8 mouse cellular contexts compared by ENCODE assay signal in genomic region chr15:8589503-8590116, GRCm38 (mm10).
DNase-seq lines count a peak whose midpoint lies in the region; ATAC-seq lines count a peak whose summit lies in the region.

No protein-coding gene starts in this region.

- H3K4me3 ChIP-seq in midbrain, embryonic 11.5 days (ENCODE audit: low read depth, low read length) = no peak overlapping the region

- H3K4me1 ChIP-seq in midbrain, embryonic 11.5 days (ENCODE audit: control insufficient read depth, insufficient read depth, low read length) = no peaks in the 10 kb centered on the region

- H3K9ac ChIP-seq in midbrain, embryonic 11.5 days (ENCODE audit: low read length) = no peak overlapping the region

- no peak overlapping the region for H3K4me2 ChIP-seq in midbrain, embryonic 11.5 days

- intact Hi-C loops in left cerebral cortex, postnatal 10 days (cut with DNase I) = loop anchor here (5.0 kb wide), 2 partner anchors 142 to 207 kb away; no protein-coding TSS in a partner anchor

- DNase-seq in ovary, postnatal 10 days (ENCODE audit: low spot score) = peak; percentile 15
- no peak for DNase-seq in ovary, adult 18-20 months (ENCODE audit: low spot score)
- peak; percentile 77 for DNase-seq in cerebellum, adult 8-10 months
- peak; percentile 92 for DNase-seq in induced T-regulatory cell, adult 2 months (ENCODE audit: low read depth)
- DNase-seq in left cerebral cortex, postnatal 10 days (ENCODE audit: extremely low spot score in 1 of 2, low spot score in 2 of 2) = peak; percentile 50 to 69
- DNase-seq in midbrain, embryonic 11.5 days (ENCODE audit: low spot score, missing footprints) = peak; percentile 98
- peak; percentile 44 to 72 for DNase-seq in spleen, adult 18-20 months

- H3K36me3 ChIP-seq in midbrain, embryonic 11.5 days (ENCODE audit: control insufficient read depth, insufficient read depth, low read length) = no peaks in the 10 kb centered on the region

- H3K9me3 ChIP-seq in midbrain, embryonic 11.5 days (ENCODE audit: control insufficient read depth, low read length) = no peaks in the 10 kb centered on the region

- WGBS in midbrain, embryonic 11.5 days = 29% methylated on average over 11 of the region's 11 CpGs

- no peaks in the 10 kb centered on the region for H3K27me3 ChIP-seq in midbrain, embryonic 11.5 days (ENCODE audit: control insufficient read depth, insufficient read depth, low read length)

- peak; percentile 80 for ATAC-seq in frontal cortex, adult (ENCODE audit: low TSS enrichment)
- ATAC-seq in midbrain, embryonic 11.5 days (ENCODE audit: low FRiP score) = peak; percentile 50; the same call in 1 of the 2 replicates

- H3K27ac ChIP-seq in midbrain, embryonic 11.5 days (ENCODE audit: low read depth, low read length) = no peak overlapping the region
